Mouse (Mus musculus) stomach, embryonic 14.5 days (tissue): ENCODE data around the gene Myoz2. TPM values are rescaled to one million over a fixed set of nuclear protein-coding genes. Genes with fewer than 3 reads are reported as not detected.
A peak's percentile ranks its signal among the peaks of the same experiment; 100 is the strongest.

Experiments
- ATAC-seq: fragments of 200-750 bp; cut with Nextera tagmentation; 2 replicates; pipeline ENCODE4 v1.8.0; 2017; ENCODE audit warnings: low read depth, moderate TSS enrichment; ENCODE audit not compliant: insufficient number of reproducible peaks, insufficient read depth, low FRiP score
- H3K27ac ChIP-seq: fragments of 300-500 bp; sonication (generic); 2 replicates; pipeline ENCODE4 v1.5.1; 2014; ENCODE audit warnings: mild to moderate bottlenecking, low read length, moderate library complexity, mixed read lengths
- H3K27me3 ChIP-seq: fragments of 300-500 bp; sonication (generic); 2 replicates; pipeline ENCODE4 v1.6.1; 2014; ENCODE audit warnings: low read length, control low read depth, mixed read lengths; ENCODE audit not compliant: control insufficient read depth, insufficient read depth
- H3K36me3 ChIP-seq: fragments of 300-500 bp; sonication (generic); 2 replicates; pipeline ENCODE4 v1.6.1; 2014; ENCODE audit warnings: mild to moderate bottlenecking, control low read depth, low read length, moderate library complexity, mixed read lengths; ENCODE audit not compliant: control insufficient read depth, insufficient read depth
- H3K4me1 ChIP-seq: fragments of 300-500 bp; sonication (generic); 2 replicates; pipeline ENCODE4 v1.6.1; 2014; ENCODE audit warnings: low read length, control low read depth, mixed read lengths; ENCODE audit not compliant: control insufficient read depth, insufficient read depth
- H3K4me2 ChIP-seq: fragments of 300-500 bp; sonication (generic); replicated peaks from 2 replicates; pipeline ENCODE4 v1.6.1; 2014; ENCODE audit warnings: low read depth, low read length, control low read depth
- H3K4me3 ChIP-seq: fragments of 300-500 bp; sonication (generic); 2 replicates; pipeline ENCODE4 v1.5.1; 2014; ENCODE audit warnings: low read depth, low read length, control low read depth
- H3K9ac ChIP-seq: fragments of 300-500 bp; sonication (generic); replicated peaks from 2 replicates; pipeline ENCODE4 v1.6.1; 2014; ENCODE audit warnings: low read depth, mild to moderate bottlenecking, control low read depth, low read length, moderate library complexity, mixed read lengths
- H3K9me3 ChIP-seq: fragments of 300-500 bp; sonication (generic); 2 replicates; pipeline ENCODE4 v1.6.1; 2016; ENCODE audit warnings: low read depth, low read length, control low read depth; ENCODE audit not compliant: control insufficient read depth
- WGBS: fragments of 180-500 bp; shearing (Covaris S2); extraction: QIAGEN DNeasy Blood & Tissue Kit; methylation state at CpG from one replicate; pipeline ENCODE4 v1.1.7; 2014; 5-methylcytosine and 5-hydroxymethylcytosine counted together
- polyA plus RNA-seq: library from polyadenylated mRNA; unstranded; fragments of >200 nt; fragmentation: Nextera tagmentation; extraction: Ambion mirVana; gene quantifications from 2 replicates; pipeline ENCODE4 v1.2.1, GENCODE M21; 2014

Myoz2 gene
- polyA plus RNA-seq, 1 experiment from 2014 or later, result 0.17 TPM

GRCm38 (mm10) chr3:123066836-123067235 is 32.0 kb upstream of the Myoz2 start:
- WGBS, result 86% methylated on average over 7 of the region's 7 CpGs
- H3K9ac ChIP-seq, result no peak overlapping the region

GRCm38 (mm10) chr3:123065466-123065865 is 30.7 kb upstream of the Myoz2 start:
- H3K4me3 ChIP-seq, result no peak overlapping the region
- H3K27ac ChIP-seq, result no peak overlapping the region
- WGBS, result 50% methylated on average over 5 of the region's 5 CpGs
- no peaks in the 10 kb centered on the region for H3K9me3 ChIP-seq
- no peaks in the 10 kb centered on the region for H3K27me3 ChIP-seq
- ATAC-seq, result no peak
- no peak overlapping the region for H3K9ac ChIP-seq
- no peak overlapping the region for H3K4me2 ChIP-seq
- H3K4me1 ChIP-seq, result peaks cover 17% of the 10 kb centered on the region; the same call in 1 of the 2 replicates
- no peaks in the 10 kb centered on the region for H3K36me3 ChIP-seq

More at GRCm38 (mm10) chr3:123066836-123067235, 32.0 kb upstream of the Myoz2 start:
- Histone ChIP-seq H3K9me3 (no peaks in the 10 kb centered on the region), H3K36me3 (no peaks in the 10 kb centered on the region), H3K27ac (no peak overlapping the region), H3K4me1 (peaks cover 20% of the 10 kb centered on the region), H3K4me2 (no peak overlapping the region), H3K27me3 (no peaks in the 10 kb centered on the region), H3K4me3 (no peak overlapping the region)
- no peak for ATAC-seq

- no peak overlapping the region for H3K4me3 ChIP-seq
- no peaks in the 10 kb centered on the region for H3K27me3 ChIP-seq
- H3K4me2 ChIP-seq, result no peak overlapping the region
- no peaks in the 10 kb centered on the region for H3K9me3 ChIP-seq
- H3K9ac ChIP-seq, result no peak overlapping the region
- WGBS, result 19% methylated on average over 5 of the region's 5 CpGs
- no peaks in the 10 kb centered on the region for H3K36me3 ChIP-seq
- peak overlapping the region; percentile 73 for H3K27ac ChIP-seq
- ATAC-seq, result peak; percentile 87
- peaks cover 17% of the 10 kb centered on the region; the same call in 1 of the 2 replicates for H3K4me1 ChIP-seq
These were observed 29.4 kb upstream of the Myoz2 start for GRCm38 (mm10) chr3:123064186-123064585.

- Histone ChIP-seq H3K4me2 (no peak overlapping the region), H3K9ac (no peak overlapping the region), H3K27ac (no peak overlapping the region), H3K4me1 (peaks cover 17% of the 10 kb centered on the region; the same call in 1 of the 2 replicates), H3K4me3 (no peak overlapping the region), H3K27me3 (no peaks in the 10 kb centered on the region), H3K9me3 (no peaks in the 10 kb centered on the region), H3K36me3 (no peaks in the 10 kb centered on the region)
- 83% methylated on average over 2 of the region's 2 CpGs for WGBS
- ATAC-seq, result no peak
These were observed 27.1 kb upstream of the Myoz2 start for GRCm38 (mm10) chr3:123061931-123062330.

GRCm38 (mm10) chr3:123058832-123059231 is 24.0 kb upstream of the Myoz2 start:
- Histone ChIP-seq H3K27me3 (no peaks in the 10 kb centered on the region), H3K9me3 (no peaks in the 10 kb centered on the region), H3K4me3 (no peak overlapping the region), H3K36me3 (no peaks in the 10 kb centered on the region), H3K4me1 (peaks cover 2% of the 10 kb centered on the region; the same call in 1 of the 2 replicates), H3K27ac (peak overlapping the region; percentile 59), H3K9ac (no peak overlapping the region), H3K4me2 (no peak overlapping the region)
- ATAC-seq, result peak; percentile 87
- WGBS, result 67% methylated on average over 1 of the region's 1 CpGs

GRCm38 (mm10) chr3:123054178-123054577 is 19.4 kb upstream of the Myoz2 start:
- Histone ChIP-seq H3K36me3 (no peaks in the 10 kb centered on the region), H3K4me1 (no peaks in the 10 kb centered on the region), H3K9me3 (peaks cover 4% of the 10 kb centered on the region; the same call in 1 of the 2 replicates), H3K9ac (no peak overlapping the region), H3K4me3 (no peak overlapping the region), H3K27me3 (no peaks in the 10 kb centered on the region), H3K4me2 (no peak overlapping the region), H3K27ac (no peak overlapping the region)
- ATAC-seq, result no peak
- WGBS, result 57% methylated on average over 5 of the region's 5 CpGs

GRCm38 (mm10) chr3:123053192-123053938 is 18.6 kb upstream of the Myoz2 start:
- 60% methylated on average over 8 of the region's 8 CpGs for WGBS
- Histone ChIP-seq H3K4me2 (no peak overlapping the region), H3K4me3 (no peak overlapping the region), H3K9ac (no peak overlapping the region), H3K36me3 (no peaks in the 10 kb centered on the region), H3K4me1 (no peaks in the 10 kb centered on the region), H3K27ac (no peak overlapping the region), H3K27me3 (no peaks in the 10 kb centered on the region), H3K9me3 (peaks cover 4% of the 10 kb centered on the region; the same call in 1 of the 2 replicates)
- ATAC-seq, result no peak

GRCm38 (mm10) chr3:123042308-123042707 is 7.5 kb upstream of the Myoz2 start:
- Histone ChIP-seq H3K36me3 (no peaks in the 10 kb centered on the region), H3K27ac (no peak overlapping the region), H3K4me1 (no peaks in the 10 kb centered on the region), H3K9me3 (no peaks in the 10 kb centered on the region), H3K4me2 (no peak overlapping the region), H3K9ac (no peak overlapping the region), H3K27me3 (no peaks in the 10 kb centered on the region), H3K4me3 (no peak overlapping the region)
- 90% methylated on average over 1 of the region's 1 CpGs for WGBS
- ATAC-seq, result no peak
